Mouse (Mus musculus) embryo, embryonic 11.5 days (tissue): ENCODE measurements around the gene Ankrd31.
"Not testable (repeated sequence)": the region's sequence is repeated elsewhere in the genome, so short reads cannot be mapped to it uniquely, and the experiment has no call there.

ENCODE experiments used
- DNase-seq: peaks from one replicate; pipeline ENCODE4 v3.0.0-alpha.2; 2012; ENCODE audit warnings: low read depth, low spot score

Ankrd31 gene

GRCm38 (mm10) chr13:96855191-96855590 is 107.1 kb downstream of the Ankrd31 start:
- DNase-seq = peak; percentile 42

GRCm38 (mm10) chr13:96859161-96859560 is 111.1 kb downstream of the Ankrd31 start:
- no peak for DNase-seq

- no peak for DNase-seq
Measured at GRCm38 (mm10) chr13:96870742-96871141, 122.7 kb downstream of the Ankrd31 start.

- no peak for DNase-seq
Measured at GRCm38 (mm10) chr13:96874071-96874470, 126.0 kb downstream of the Ankrd31 start.

GRCm38 (mm10) chr13:96878220-96879057 is 130.4 kb downstream of the Ankrd31 start:
- no peak for DNase-seq

GRCm38 (mm10) chr13:96884534-96884933 is 136.5 kb downstream of the Ankrd31 start:
- no peak for DNase-seq

GRCm38 (mm10) chr13:96889985-96890384 is 141.9 kb downstream of the Ankrd31 start:
- DNase-seq = no peak

GRCm38 (mm10) chr13:96895144-96895543 is 147.1 kb downstream of the Ankrd31 start:
- no peak for DNase-seq

- DNase-seq = no peak
Measured at GRCm38 (mm10) chr13:96906717-96907116, 158.6 kb downstream of the Ankrd31 start.

- DNase-seq = no peak
Measured at GRCm38 (mm10) chr13:96911202-96911601, 163.1 kb downstream of the Ankrd31 start.

GRCm38 (mm10) chr13:96923134-96923533 is 175.1 kb downstream of the Ankrd31 start:
- not testable (repeated sequence) for DNase-seq

- DNase-seq = peak; percentile 36
Measured at GRCm38 (mm10) chr13:96923999-96924961, 176.2 kb downstream of the Ankrd31 start, which contains the start of gene Gcnt4. TSS of gene Gcnt4 (plus strand) at chr13:96924689.

- DNase-seq = no peak
Measured at GRCm38 (mm10) chr13:96924985-96925745, 177.1 kb downstream of the Ankrd31 start.

- no peak for DNase-seq
Measured at GRCm38 (mm10) chr13:96925991-96926725, 178.1 kb downstream of the Ankrd31 start.

- DNase-seq = no peak
Measured at GRCm38 (mm10) chr13:96927781-96928180, 179.7 kb downstream of the Ankrd31 start.

- DNase-seq = no peak
Measured at GRCm38 (mm10) chr13:96928432-96929039, 180.5 kb downstream of the Ankrd31 start.

- no peak for DNase-seq
Measured at GRCm38 (mm10) chr13:96932745-96933144, 184.7 kb downstream of the Ankrd31 start.

GRCm38 (mm10) chr13:96933367-96933766 is 185.3 kb downstream of the Ankrd31 start:
- DNase-seq = no peak

- DNase-seq = no peak
Measured at GRCm38 (mm10) chr13:96936173-96936777, 188.2 kb downstream of the Ankrd31 start.

- DNase-seq = no peak
Measured at GRCm38 (mm10) chr13:96937059-96937558, 189.0 kb downstream of the Ankrd31 start.
